Mouse (Mus musculus): Measurements from ENCODE around the gene Plxna2. TPM values are rescaled to one million over a fixed set of nuclear protein-coding genes. Genes with fewer than 3 reads are reported as not detected.

The Plxna2 gene
- polyA plus RNA-seq (2014; fragmentation: Nextera tagmentation; extraction: Ambion mirVana): 24.6 and 26.4 TPM in 2 replicates

DNA sequence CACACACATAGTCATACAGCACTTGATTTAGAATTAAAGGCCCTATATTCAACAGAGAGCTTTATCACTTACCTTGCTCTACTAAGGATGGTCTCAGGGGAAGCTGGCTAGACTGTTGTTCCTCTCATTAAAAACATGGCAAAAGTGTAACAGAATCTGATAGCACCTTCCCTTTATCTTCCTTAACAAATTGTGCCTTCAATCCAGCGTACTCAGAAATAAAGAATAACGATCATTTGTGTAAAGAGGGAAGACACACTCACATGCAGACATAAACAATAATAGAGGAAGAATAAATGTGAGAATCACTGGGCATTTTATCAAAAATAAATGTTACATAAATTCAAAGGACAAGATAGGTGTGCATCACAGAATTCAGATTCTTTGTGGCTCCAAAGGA, at the start of gene Plxna2:
TSS of gene Plxna2 (plus strand) at position 301 of the 400 bp plus-strand sequence.
- no peaks in the 10 kb centered on the region for H3K27me3 ChIP-seq (ENCODE audit: control insufficient read depth, insufficient read depth, low read length)
- no peaks in the 10 kb centered on the region for H3K9me3 ChIP-seq (ENCODE audit: control insufficient read depth, low read length)
- no peak within 1 kb of the TSS for H3K27ac ChIP-seq (ENCODE audit: low read depth, low read length)
- no peaks in the 10 kb centered on the region for H3K36me3 ChIP-seq (ENCODE audit: control insufficient read depth, insufficient read depth, low read length)
- peak within 1 kb of the TSS; percentile 86 for H3K4me3 ChIP-seq (ENCODE audit: low read depth, low read length)
- 90% methylated on average over 2 of the region's 2 CpGs for WGBS
- H3K4me2 ChIP-seq (ENCODE audit: low read depth): peak within 1 kb of the TSS; percentile 74
- no peak for DNase-seq (ENCODE audit: low spot score)
- peak within 1 kb of the TSS; percentile 6; the same call in 1 of the 2 replicates for H3K9ac ChIP-seq (ENCODE audit: low read length)
- H3K4me1 ChIP-seq (ENCODE audit: control insufficient read depth, insufficient read depth, low read length): peaks cover 14% of the 10 kb centered on the region
- ATAC-seq (ENCODE audit: insufficient read depth, low FRiP score, low TSS enrichment): no peak

DNA sequence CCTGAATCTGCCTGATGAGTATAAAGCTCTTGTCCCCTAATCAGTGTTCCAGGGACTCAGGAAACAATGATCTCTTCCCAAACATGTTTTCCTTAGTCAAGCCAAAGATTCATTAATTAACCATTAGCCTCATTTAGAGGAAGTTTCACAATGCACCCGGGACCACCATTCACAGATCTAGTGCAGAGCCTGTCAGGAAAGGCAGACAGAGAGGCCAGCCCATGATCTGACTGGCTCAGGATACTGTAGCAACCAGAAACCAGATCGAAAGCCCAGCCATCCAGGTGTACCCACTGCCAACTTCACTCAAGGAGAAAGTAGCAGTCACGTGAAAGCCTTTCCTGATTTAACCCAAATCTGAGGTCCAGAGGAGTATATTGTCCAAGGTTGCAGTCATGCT, 44.1 kb upstream of the Plxna2 start:
- H3K4me1 ChIP-seq (ENCODE audit: control insufficient read depth, insufficient read depth, low read length): no peaks in the 10 kb centered on the region
- no peak for ATAC-seq (ENCODE audit: insufficient read depth, low FRiP score, low TSS enrichment)
- 81% methylated on average over 3 of the region's 3 CpGs for WGBS

DNA sequence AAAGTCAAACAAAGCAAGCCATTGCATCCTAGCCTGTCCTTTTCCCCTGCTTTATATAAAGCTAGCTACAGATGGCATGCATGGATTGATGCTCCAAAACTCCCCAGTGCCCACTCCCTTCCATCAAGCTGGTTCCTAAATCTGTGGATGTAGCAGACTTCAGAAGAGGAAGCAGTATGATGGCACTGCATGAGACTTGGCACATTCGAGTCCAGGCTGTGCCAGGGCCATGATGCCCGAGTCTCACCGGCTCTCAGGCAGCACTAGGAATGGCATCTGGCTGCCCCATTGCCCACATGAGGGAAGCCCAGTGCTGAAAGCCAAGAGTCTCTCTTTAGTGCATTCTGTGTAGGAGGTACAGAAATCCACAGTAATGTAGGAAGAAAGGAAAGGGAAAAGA, 39.7 kb upstream of the Plxna2 start:
- Histone ChIP-seq H3K4me3 (ENCODE audit: low read depth, low read length) (no peak overlapping the region), H3K27ac (ENCODE audit: low read depth, low read length) (no peak overlapping the region), H3K9me3 (ENCODE audit: control insufficient read depth, low read length) (no peaks in the 10 kb centered on the region), H3K36me3 (ENCODE audit: control insufficient read depth, insufficient read depth, low read length) (no peaks in the 10 kb centered on the region), H3K4me2 (ENCODE audit: low read depth) (no peak overlapping the region), H3K27me3 (ENCODE audit: control insufficient read depth, insufficient read depth, low read length) (no peaks in the 10 kb centered on the region), H3K4me1 (ENCODE audit: control insufficient read depth, insufficient read depth, low read length) (no peaks in the 10 kb centered on the region), H3K9ac (ENCODE audit: low read length) (no peak overlapping the region)
- no peak for DNase-seq (ENCODE audit: low spot score)
- 88% methylated on average over 3 of the region's 3 CpGs for WGBS
- ATAC-seq (ENCODE audit: insufficient read depth, low FRiP score, low TSS enrichment): no peak

More for the DNA sequence above, 44.1 kb upstream of the Plxna2 start:
- no peak overlapping the region for H3K27ac ChIP-seq (ENCODE audit: low read depth, low read length)
- H3K36me3 ChIP-seq (ENCODE audit: control insufficient read depth, insufficient read depth, low read length): no peaks in the 10 kb centered on the region
- no peaks in the 10 kb centered on the region for H3K9me3 ChIP-seq (ENCODE audit: control insufficient read depth, low read length)
- no peak overlapping the region for H3K9ac ChIP-seq (ENCODE audit: low read length)
- H3K27me3 ChIP-seq (ENCODE audit: control insufficient read depth, insufficient read depth, low read length): no peaks in the 10 kb centered on the region
- no peak for DNase-seq (ENCODE audit: low spot score)
- no peak overlapping the region for H3K4me2 ChIP-seq (ENCODE audit: low read depth)
- H3K4me3 ChIP-seq (ENCODE audit: low read depth, low read length): no peak overlapping the region

DNA sequence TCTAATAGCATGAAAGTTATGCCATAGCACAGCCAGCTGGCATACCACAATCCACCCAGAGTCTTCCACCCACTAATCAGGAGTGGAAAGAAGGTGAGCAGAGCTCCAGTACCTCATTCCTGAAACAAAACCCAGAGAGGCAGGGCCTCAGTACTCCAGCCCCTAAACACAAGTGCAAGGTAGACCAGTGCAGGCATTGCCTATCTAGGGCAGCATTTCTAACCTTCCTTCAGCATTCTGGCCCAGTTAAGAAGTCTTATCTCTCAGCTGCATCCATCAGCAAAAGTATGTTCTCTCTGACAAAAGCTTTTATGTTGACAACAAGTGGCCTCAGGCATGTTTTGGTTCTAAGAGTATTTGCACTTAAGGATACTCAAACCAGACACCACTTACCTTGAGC, 37.5 kb upstream of the Plxna2 start:
- DNase-seq (ENCODE audit: low spot score): no peak
- no peak for ATAC-seq (ENCODE audit: insufficient read depth, low FRiP score, low TSS enrichment)
- no peaks in the 10 kb centered on the region for H3K9me3 ChIP-seq (ENCODE audit: control insufficient read depth, low read length)

GRCm38 (mm10) chr1:194586670-194587069, 31.3 kb upstream of the Plxna2 start:
- H3K9me3 ChIP-seq (ENCODE audit: control insufficient read depth, low read length): no peaks in the 10 kb centered on the region
- DNase-seq (ENCODE audit: low spot score): no peak
- no peak for ATAC-seq (ENCODE audit: insufficient read depth, low FRiP score, low TSS enrichment)
- H3K4me1 ChIP-seq (ENCODE audit: control insufficient read depth, insufficient read depth, low read length): 0 out of 2 replicates have a peak, but pooled peaks cover 2% of the 10 kb centered on the region
- no peak overlapping the region for H3K9ac ChIP-seq (ENCODE audit: low read length)
- H3K36me3 ChIP-seq (ENCODE audit: control insufficient read depth, insufficient read depth, low read length): no peaks in the 10 kb centered on the region
- H3K4me3 ChIP-seq (ENCODE audit: low read depth, low read length): no peak overlapping the region
- H3K27ac ChIP-seq (ENCODE audit: low read depth, low read length): no peak overlapping the region
- WGBS: 68% methylated on average over 1 of the region's 1 CpGs
- H3K27me3 ChIP-seq (ENCODE audit: control insufficient read depth, insufficient read depth, low read length): no peaks in the 10 kb centered on the region
- no peak overlapping the region for H3K4me2 ChIP-seq (ENCODE audit: low read depth)

More for the DNA sequence above, 37.5 kb upstream of the Plxna2 start:
- H3K4me2 ChIP-seq (ENCODE audit: low read depth): no peak overlapping the region
- no peaks in the 10 kb centered on the region for H3K36me3 ChIP-seq (ENCODE audit: control insufficient read depth, insufficient read depth, low read length)
- no peaks in the 10 kb centered on the region for H3K27me3 ChIP-seq (ENCODE audit: control insufficient read depth, insufficient read depth, low read length)
- no peak overlapping the region for H3K4me3 ChIP-seq (ENCODE audit: low read depth, low read length)
- H3K27ac ChIP-seq (ENCODE audit: low read depth, low read length): no peak overlapping the region
- no peak overlapping the region for H3K9ac ChIP-seq (ENCODE audit: low read length)
- H3K4me1 ChIP-seq (ENCODE audit: control insufficient read depth, insufficient read depth, low read length): no peaks in the 10 kb centered on the region

DNA sequence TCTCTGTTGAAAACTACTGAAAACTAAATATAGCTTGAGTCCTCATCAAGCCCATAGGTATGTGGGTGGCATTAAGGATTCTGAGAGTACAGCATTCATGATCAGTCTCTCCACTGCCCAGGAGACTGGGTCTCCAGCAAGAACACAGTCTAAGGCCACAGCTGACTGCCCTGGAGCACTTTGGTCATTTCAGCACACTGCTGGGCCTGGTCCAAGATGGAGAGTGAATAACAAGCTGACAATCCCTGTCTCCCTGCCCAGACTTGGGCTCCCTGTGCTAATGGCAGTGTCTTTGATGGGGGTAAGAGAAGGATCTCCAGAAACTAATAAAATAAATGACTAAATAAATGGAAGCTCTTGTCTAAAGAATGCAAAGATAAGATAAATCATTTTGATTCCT, 30.5 kb upstream of the Plxna2 start:
- H3K4me2 ChIP-seq (ENCODE audit: low read depth): no peak overlapping the region
- H3K9me3 ChIP-seq (ENCODE audit: control insufficient read depth, low read length): no peaks in the 10 kb centered on the region
- H3K36me3 ChIP-seq (ENCODE audit: control insufficient read depth, insufficient read depth, low read length): no peaks in the 10 kb centered on the region
- H3K27me3 ChIP-seq (ENCODE audit: control insufficient read depth, insufficient read depth, low read length): no peaks in the 10 kb centered on the region
- ATAC-seq (ENCODE audit: insufficient read depth, low FRiP score, low TSS enrichment) (no peak), DNase-seq (ENCODE audit: low spot score) (no peak)
- no peak overlapping the region for H3K27ac ChIP-seq (ENCODE audit: low read depth, low read length)
- no peak overlapping the region for H3K9ac ChIP-seq (ENCODE audit: low read length)
- H3K4me1 ChIP-seq (ENCODE audit: control insufficient read depth, insufficient read depth, low read length): 0 out of 2 replicates have a peak, but pooled peaks cover 2% of the 10 kb centered on the region
- no peak overlapping the region for H3K4me3 ChIP-seq (ENCODE audit: low read depth, low read length)

DNA sequence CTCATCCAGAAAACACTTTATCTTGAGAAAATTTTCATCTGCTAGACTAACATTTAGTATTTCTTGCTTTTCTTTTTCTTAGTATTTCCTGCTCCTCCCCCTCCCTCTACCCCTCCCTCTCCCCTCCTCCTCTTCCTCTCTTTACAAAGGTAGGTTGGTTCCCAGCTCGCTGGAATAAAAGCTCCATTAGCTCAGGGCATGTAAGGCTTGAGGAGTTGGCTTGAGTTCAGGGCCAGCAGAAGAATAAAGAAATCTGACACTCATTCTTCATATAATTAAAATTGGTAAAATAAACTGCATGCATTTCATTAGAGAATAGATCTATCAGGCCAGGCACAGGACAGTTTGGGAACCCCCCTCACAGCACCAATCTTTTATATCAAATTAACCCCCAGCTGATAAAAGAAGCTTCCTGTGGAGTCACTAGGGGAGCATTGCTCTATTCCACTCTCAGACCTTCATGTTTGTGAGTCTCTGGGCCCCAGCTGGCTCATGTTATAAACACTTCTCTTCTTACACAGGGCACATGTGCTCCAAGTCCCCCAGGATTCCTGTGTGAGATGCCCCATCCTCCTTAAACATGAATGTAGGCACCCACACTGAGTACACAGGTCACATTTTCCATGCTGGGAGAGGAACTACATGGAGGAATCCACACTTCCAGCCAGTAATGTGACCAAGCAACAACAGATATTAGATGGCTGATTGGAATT, 29.9 kb upstream of the Plxna2 start:
- no peaks in the 10 kb centered on the region for H3K36me3 ChIP-seq (ENCODE audit: control insufficient read depth, insufficient read depth, low read length)
- H3K4me1 ChIP-seq (ENCODE audit: control insufficient read depth, insufficient read depth, low read length): 0 out of 2 replicates have a peak, but pooled peaks cover 2% of the 10 kb centered on the region
- no peak for ATAC-seq (ENCODE audit: insufficient read depth, low FRiP score, low TSS enrichment)
- no peak overlapping the region for H3K4me3 ChIP-seq (ENCODE audit: low read depth, low read length)
- H3K27me3 ChIP-seq (ENCODE audit: control insufficient read depth, insufficient read depth, low read length): no peaks in the 10 kb centered on the region
- no peak overlapping the region for H3K4me2 ChIP-seq (ENCODE audit: low read depth)
- DNase-seq (ENCODE audit: low spot score): no peak
- H3K9me3 ChIP-seq (ENCODE audit: control insufficient read depth, low read length): no peaks in the 10 kb centered on the region
- WGBS: 18% methylated on average over 1 of the region's 1 CpGs
- no peak overlapping the region for H3K9ac ChIP-seq (ENCODE audit: low read length)
- H3K27ac ChIP-seq (ENCODE audit: low read depth, low read length): no peak overlapping the region

GRCm38 (mm10) chr1:194588711-194589451, 29.1 kb upstream of the Plxna2 start:
- ATAC-seq (ENCODE audit: insufficient read depth, low FRiP score, low TSS enrichment): no peak
- DNase-seq (ENCODE audit: low spot score): no peak
- H3K4me1 ChIP-seq (ENCODE audit: control insufficient read depth, insufficient read depth, low read length): 0 out of 2 replicates have a peak, but pooled peaks cover 2% of the 10 kb centered on the region
- no peak overlapping the region for H3K4me3 ChIP-seq (ENCODE audit: low read depth, low read length)
- H3K4me2 ChIP-seq (ENCODE audit: low read depth): no peak overlapping the region
- H3K27ac ChIP-seq (ENCODE audit: low read depth, low read length): no peak overlapping the region
- H3K36me3 ChIP-seq (ENCODE audit: control insufficient read depth, insufficient read depth, low read length): no peaks in the 10 kb centered on the region
- 75% methylated on average over 1 of the region's 1 CpGs for WGBS
- H3K9ac ChIP-seq (ENCODE audit: low read length): no peak overlapping the region
- no peaks in the 10 kb centered on the region for H3K9me3 ChIP-seq (ENCODE audit: control insufficient read depth, low read length)
- H3K27me3 ChIP-seq (ENCODE audit: control insufficient read depth, insufficient read depth, low read length): no peaks in the 10 kb centered on the region

GRCm38 (mm10) chr1:194593155-194593554, 24.9 kb upstream of the Plxna2 start:
- Histone ChIP-seq H3K9me3 (ENCODE audit: control insufficient read depth, low read length) (no peaks in the 10 kb centered on the region), H3K27ac (ENCODE audit: low read depth, low read length) (no peak overlapping the region), H3K4me3 (ENCODE audit: low read depth, low read length) (no peak overlapping the region), H3K4me2 (ENCODE audit: low read depth) (no peak overlapping the region), H3K9ac (ENCODE audit: low read length) (no peak overlapping the region), H3K36me3 (ENCODE audit: control insufficient read depth, insufficient read depth, low read length) (no peaks in the 10 kb centered on the region), H3K27me3 (ENCODE audit: control insufficient read depth, insufficient read depth, low read length) (no peaks in the 10 kb centered on the region), H3K4me1 (ENCODE audit: control insufficient read depth, insufficient read depth, low read length) (0 out of 2 replicates have a peak, but pooled peaks cover 2% of the 10 kb centered on the region)
- ATAC-seq (ENCODE audit: insufficient read depth, low FRiP score, low TSS enrichment): no peak
- WGBS: 85% methylated on average over 5 of the region's 5 CpGs
- no peak for DNase-seq (ENCODE audit: low spot score)
